Mouse (Mus musculus): Measurements from ENCODE around the gene Cr2.
"Not testable (repeated sequence)": the region's sequence is repeated elsewhere in the genome, so short reads cannot be mapped to it uniquely, and the experiment has no call there.

Cr2 gene

DNA sequence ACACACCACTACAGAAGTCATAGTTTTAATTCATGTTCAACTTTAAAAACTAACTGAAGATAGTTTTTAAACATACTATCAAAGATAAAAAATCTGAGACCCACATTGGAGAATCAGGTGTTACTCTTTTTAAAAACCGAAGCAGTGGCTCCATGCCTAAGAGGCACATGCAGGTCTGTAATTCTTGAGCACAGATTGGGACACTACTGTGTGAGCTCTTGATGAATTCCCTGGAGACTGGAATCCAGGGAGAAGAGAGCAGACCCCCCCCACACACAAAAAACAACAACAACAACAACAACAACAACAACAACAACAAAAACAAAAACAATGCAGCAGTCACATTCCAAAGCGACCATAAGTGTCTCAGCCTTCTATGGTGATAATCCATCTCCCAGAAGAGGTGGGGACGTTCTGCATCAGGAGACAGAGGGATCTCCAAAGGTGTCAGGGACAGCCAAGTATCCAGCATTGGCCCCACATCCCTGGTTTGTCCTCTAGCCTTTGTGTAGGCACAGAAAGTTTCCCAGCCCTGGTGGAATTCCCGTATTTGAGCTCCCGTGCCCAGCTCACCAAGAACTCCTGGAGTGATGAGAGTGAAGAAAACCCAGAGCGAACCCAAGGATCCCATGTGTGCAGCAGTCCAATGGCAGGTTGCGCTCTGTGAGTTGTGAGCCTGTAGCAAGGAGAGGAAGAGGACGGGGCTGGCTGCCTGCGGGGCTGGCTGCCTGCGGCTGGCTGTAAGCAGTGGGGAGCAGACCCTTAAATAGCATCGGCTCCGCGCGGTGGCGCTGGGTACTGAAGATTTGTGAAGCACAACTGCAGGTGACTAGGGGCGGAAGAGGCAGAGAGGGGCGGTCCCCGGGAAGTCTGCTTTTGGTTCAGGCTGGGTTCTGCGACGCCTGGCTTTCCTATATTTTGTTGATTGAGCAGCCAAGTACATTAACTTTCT, at the start of gene Cr2:
Gene Cr2 (minus strand): TSS at position 737 of the 952 bp plus-strand sequence.
- peak; percentile 47 to 52 for DNase-seq

DNA sequence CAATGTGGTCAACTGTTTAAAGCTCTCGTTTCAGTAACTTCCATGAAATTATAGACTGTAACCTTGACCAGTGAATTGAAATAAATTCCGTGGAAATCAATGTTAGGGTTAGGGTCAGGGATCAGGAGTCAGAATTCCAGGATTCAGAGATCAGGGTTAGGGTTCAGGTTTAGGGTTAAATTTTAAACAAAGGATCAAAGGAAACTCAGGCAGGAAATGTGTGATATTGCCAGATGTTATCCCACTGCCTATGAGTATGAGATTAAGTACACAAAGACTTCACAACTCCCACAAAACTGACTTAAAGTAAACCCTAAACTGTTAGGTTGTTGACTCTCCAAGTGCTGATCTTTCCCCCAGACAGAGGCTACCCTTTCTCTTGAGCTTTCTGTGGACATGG, 45.3 kb upstream of the Cr2 start:
- DNase-seq, result no peak

DNA sequence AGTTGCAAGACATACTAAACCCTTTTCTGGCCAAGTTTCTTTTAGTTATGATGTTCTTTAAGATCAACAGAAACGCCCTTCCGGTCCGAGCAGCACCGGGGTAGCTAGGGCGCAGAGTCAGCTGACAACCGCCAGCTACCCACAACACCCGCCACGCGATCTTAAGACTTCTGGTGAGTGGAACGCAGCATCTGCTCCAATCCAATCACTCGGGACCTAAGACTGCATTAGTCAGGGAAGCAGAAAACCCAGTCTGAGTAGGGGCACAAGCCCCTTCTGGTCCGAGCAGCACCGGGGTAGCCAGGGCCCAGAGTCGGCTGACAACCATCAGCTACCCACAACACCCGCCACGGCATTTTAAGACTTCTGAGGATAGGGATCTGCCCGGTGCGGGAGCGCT, 36.3 kb upstream of the Cr2 start:
- DNase-seq, result not testable (repeated sequence)

DNA sequence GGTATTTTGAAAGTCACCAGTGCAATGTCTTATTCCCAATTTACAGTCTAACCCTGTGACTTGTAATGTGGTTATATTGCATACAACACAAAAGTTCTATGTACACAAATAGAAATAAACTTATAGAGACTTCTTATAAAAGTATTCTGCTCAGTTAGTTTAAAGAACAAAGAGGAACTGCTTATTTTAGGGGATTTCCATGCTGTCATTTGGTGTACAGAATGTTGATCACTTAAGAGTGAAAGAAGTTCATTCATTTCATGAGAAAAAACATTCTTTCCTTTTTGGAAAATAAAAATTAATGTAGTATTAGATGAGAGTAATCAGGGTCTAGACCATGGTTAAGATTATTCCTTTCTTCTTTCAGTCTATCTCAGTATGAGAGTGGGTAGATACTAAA, 8.2 kb upstream of the Cr2 start:
- no peak for DNase-seq

DNA sequence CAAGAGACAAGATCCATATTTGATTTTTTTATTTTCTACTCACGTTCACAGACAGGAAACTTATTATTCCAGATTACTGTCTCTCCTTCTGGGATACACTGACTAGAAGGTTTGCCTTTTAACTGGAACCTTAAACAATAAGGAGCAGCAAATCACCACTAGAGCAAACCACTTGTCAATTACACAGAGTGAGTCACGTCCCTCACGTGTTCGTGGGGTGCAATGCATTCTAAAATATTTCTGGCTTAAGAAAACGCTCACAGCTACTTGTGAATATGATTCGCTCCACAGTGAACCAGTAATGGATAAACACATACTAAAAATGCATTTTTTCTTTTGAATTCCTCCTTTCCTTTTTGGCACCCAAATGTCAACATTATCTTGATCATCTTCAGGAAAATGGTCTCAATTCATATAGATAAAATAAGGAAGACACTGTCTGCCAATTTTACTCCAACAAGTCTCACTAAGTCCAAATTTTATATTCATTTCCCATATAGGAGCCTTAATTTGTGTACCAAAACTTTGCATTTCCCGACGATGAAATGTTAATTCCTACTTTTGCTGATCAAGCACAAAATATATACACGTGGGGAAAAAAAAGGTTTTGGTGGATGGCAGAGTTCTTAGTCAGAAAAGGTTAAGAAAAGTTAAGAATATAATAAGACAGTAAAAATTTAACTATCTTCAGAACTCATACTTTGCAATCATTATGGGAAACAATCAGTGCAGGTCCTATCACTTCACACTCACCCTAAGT, 11.3 kb downstream of the Cr2 start:
- no peak for DNase-seq

DNA sequence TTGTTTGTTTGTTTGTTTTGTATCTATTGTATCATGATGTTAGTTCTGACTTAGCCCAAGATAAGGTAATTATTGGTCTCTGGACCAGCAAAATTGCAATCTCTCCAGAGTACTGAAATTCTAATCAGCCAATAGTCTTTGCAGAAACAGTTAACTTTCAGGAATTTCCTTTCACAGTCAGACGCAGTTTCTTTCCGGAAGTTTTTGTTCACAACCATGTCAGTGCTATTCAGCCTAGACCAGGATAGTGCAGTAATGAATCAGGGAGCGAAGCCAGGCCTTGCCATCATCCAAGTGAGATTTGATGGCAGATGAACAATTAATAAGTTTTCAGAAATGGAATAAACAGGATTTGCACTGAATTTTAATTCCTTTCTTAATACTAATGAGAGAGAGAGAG, 44.4 kb downstream of the Cr2 start:
- peak in 1 of 2 experiments; percentile 13 for DNase-seq

DNA sequence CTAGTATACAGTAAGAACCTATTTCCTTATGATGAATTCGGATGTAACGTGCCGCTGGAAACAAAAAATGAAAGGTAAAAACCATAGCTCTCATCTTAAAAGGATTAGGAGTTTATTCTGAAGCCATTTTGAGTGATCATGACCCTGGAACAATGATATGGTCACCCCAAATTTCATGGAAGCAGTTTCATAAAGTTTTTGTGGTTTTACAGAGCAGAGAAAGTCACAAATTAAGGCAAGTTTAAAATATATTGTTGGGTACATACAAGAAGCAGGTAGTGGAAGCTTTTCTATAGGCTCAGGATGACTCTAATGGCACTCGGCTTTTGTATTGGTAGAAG, 44.9 kb downstream of the Cr2 start:
- no peak for DNase-seq

DNA sequence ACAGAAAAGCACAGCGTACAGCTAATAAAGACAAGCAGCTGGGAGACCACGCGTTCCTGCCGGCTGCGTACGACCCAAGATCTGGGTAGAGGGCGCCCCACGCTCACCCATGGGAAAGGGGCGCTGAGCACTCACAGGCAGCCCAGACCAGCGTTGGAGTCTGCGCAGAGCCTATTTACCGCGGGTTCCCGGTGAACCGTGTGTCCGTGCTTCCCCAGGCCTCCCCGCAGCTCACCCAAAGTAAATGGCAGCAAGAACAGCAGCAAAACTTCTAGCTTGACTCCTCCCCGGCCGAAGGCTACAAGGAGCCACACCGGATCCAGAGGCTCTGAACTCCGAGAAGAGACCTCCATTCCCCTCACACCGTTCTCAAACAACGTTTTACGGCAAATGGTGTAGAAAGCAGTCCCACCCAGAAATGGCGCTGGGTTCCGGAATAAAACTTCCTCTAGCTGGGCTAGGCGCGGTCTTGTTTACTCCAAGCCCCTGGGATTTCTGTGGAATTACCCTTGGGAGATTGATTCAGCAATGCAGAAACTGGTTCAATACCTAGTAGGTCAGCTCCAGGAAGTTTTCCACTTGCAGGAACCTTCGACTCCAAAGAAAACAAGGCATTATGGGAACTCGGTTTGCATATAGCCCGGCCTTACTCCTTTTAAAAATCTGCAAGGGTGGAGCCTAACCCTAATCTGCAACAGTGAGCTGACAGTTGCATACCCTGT, 45.4 kb downstream of the Cr2 start, which contains the start of gene Cr1l:
Gene Cr1l (minus strand): TSS at position 634 of the 722 bp plus-strand sequence.
- DNase-seq, result peak; percentile 82 to 87

DNA sequence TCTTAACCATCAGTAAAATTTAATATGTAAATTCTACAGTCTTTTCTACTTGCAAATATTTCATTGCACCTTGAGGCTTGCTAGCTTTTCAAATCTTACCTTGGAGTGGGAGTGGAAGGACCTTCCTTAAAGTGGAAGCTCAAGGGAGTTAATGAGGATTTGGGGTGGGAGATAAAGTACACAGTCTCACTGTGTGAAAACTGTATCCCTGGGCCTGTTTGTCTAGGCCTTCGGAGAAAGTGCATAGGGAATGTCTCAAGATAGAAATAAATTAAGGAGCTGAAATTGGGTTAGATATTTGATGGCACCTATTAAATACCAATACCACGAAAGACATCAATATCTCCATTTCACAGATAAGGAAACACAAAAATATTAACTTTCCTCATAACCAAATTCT, 46.0 kb downstream of the Cr2 start:
- no peak for DNase-seq

DNA sequence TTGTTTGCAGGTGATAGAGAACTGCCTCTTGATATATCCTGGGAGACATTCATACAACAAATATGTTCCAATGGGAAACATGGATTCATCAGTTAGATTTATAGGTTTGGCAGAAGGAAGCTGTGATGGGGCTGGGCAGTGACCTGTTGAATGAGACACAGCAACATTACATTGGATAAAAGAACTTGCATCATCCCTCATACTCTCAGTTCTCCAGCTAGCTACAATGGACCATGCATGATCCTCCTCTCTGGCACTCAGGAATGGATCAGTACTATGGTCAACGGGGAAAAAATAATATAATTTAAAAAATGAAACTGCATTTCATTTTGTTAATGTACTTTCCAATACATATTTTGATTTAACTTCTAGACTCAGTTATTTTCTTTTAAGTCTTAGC, 46.6 kb downstream of the Cr2 start:
- peak in 1 of 2 experiments; percentile 3 for DNase-seq

DNA sequence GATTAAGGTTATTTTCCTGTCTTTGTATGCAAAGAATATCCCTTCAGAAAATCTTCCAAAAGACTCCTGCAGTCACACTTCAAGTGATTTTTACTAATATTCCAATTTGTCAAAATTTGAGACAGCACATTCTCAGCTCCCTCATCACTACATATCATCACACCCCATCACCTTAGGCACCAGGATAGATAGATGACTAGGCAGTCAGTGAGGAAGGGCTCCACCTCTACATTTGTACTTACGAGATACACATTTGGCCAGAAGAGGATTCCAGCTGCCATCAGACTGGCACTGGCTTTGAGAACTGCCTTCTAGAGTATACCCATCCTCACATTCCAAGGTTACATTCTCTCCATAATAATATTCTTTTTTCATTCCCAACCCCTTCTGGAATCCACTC, 62.1 kb downstream of the Cr2 start:
- no peak for DNase-seq

DNA sequence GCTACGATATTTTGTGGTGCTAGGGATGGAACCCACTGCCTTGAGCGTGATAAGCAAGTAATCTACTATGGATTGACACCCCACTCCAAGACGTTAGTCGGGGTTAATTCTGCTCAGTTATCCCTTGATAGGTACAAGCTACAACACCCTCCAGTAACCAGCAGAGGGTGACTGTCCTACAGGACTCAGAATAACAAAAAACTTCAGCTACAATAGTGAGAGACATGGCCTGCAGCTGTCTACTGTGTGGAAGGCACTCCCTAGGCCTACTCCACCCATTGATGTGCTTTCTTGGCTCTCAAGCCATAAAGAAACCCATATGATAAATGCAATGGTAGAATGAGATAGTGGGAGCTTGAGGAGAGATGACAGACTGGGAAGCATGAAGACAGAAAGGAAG, 62.9 kb downstream of the Cr2 start:
- DNase-seq, result no peak

DNA sequence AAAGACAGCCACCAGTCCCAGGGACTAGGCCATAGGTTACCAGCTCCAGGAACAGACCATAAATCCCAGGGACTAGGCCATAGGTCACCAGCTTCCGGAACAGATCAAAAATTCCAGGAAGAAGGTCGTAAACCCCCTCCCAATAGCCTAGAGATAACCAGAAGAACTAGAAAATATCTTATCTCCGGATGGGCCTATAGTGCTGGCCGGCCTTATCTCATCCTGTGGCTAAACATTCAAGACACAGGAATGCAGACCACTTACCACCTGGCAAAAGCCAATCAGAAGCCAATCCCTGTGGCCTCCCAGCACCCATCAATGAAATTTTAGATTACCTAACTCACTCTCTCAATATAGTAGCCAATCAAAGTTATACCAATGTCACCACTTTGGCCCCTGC, 75.8 kb downstream of the Cr2 start:
- DNase-seq, result no peak

DNA sequence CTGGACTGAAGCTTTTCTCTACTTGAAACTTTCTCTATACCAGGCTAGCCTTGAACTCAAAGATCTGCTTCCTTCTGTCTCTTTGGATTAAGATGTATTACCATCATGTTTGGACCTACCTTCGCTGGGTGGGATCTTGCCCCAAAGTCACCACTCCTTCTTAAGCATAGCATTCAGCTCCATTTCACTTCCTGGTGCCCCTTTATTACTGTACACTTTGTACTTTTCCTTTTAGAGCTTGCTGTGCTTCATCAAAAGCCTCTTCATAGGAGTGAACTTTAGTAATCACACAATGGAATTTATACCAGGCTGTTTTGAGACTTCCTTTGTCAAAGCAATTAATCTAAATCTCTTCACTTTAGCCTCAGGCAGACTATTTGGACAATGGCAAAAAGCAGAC, 78.5 kb downstream of the Cr2 start:
- no peak for DNase-seq

DNA sequence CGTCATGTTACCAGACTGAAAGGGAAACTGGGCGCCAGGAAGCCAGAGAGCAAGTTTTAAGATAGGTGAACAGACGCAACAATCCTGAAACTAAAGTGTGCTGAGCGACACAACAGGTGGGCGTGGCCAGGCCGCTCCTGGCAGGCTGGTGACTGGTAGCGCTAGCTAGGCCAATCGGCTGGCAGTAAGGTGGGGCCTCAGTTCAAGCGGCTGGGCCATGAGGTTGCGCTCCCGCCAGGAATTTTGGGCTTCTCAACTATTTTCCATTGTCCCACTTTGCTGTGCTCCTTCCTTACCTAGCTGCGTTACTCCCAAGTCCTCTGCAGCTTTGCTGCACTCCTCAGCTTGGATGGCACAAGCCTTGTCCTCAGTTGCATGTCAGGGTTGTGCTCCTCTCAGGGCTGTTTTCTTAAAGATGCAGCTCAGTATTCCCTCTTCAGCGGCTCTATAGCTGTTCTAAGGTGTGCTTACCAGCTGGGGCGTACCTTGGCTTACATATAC, 84.2 kb downstream of the Cr2 start, which contains the start of gene Cd46:
Gene Cd46 (minus strand): TSS at position 30 of the 501 bp plus-strand sequence.
- peak; percentile 45 to 49 for DNase-seq

DNA sequence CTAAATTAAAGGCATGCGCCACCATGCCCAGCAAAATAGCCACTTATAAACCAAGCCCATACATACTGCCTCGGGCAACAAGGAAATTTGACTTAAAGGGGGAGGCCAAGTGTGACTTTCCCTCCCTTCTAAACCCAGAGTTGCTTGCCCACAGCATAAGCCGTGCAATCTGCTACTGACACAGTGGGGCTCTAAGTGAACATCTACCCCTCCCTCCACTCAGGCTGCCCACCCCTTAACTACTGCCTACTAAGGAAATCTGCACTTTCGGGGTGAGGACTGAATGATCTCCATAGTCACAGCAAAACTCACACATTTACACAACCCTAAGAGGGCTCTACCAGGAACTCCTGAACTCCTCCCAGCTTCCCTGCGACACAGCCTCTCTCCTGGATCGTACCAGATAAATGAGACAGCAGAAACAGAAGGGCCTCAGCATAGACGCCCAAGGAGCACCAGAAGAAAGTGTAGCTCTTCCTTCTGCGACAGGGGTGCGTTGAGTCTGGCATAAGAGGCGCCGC, 84.8 kb downstream of the Cr2 start:
- no peak for DNase-seq
